Mouse (Mus musculus) midbrain, embryonic 12.5 days (tissue): ENCODE measurements around the gene 1700020N01Rik. TPM values are rescaled to one million over a fixed set of nuclear protein-coding genes. Genes with fewer than 3 reads are reported as not detected.

Experiments
- ATAC-seq: fragments of 200-750 bp; cut with Nextera tagmentation; 2 replicates; pipeline ENCODE4 v1.8.0; 2017; ENCODE audit warnings: low read depth, moderate TSS enrichment, moderate library complexity; ENCODE audit not compliant: low FRiP score
- H3K27ac ChIP-seq: fragments of 300-500 bp; sonication (generic); replicated peaks from 2 replicates; pipeline ENCODE4 v1.5.1; 2016; ENCODE audit warnings: mild to moderate bottlenecking
- H3K27me3 ChIP-seq: fragments of 300-500 bp; sonication (generic); 2 replicates; pipeline ENCODE4 v1.6.1; 2016; ENCODE audit warnings: mild to moderate bottlenecking
- H3K36me3 ChIP-seq: fragments of 300-500 bp; sonication (generic); 2 replicates; pipeline ENCODE4 v1.6.1; 2016
- H3K4me1 ChIP-seq: fragments of 300-500 bp; sonication (generic); 2 replicates; pipeline ENCODE4 v1.6.1; 2016
- H3K4me2 ChIP-seq: fragments of 300-500 bp; sonication (generic); replicated peaks from 2 replicates; pipeline ENCODE4 v1.6.1; 2016; ENCODE audit warnings: mild to moderate bottlenecking, moderate library complexity
- H3K4me3 ChIP-seq: fragments of 300-500 bp; sonication (generic); 2 replicates; pipeline ENCODE4 v1.5.1; 2016; ENCODE audit warnings: mild to moderate bottlenecking
- H3K9ac ChIP-seq: fragments of 300-500 bp; sonication (generic); replicated peaks from 2 replicates; pipeline ENCODE4 v1.6.1; 2016; ENCODE audit warnings: mild to moderate bottlenecking, moderate library complexity
- H3K9me3 ChIP-seq: fragments of 300-500 bp; sonication (generic); 2 replicates; pipeline ENCODE4 v1.6.1; 2016; ENCODE audit warnings: mild to moderate bottlenecking
- WGBS: fragments of 180-500 bp; shearing (Covaris S2); methylation state at CpG from one replicate; pipeline ENCODE4 v1.1.7; 2016; 5-methylcytosine and 5-hydroxymethylcytosine counted together
- polyA plus RNA-seq: library from polyadenylated mRNA; unstranded; fragments of >200 nt; fragmentation: Nextera tagmentation; extraction: Ambion mirVana; gene quantifications from 2 replicates; pipeline ENCODE4 v1.2.1, GENCODE M21; 2016

1700020N01Rik gene
- polyA plus RNA-seq, 1 experiment from 2014 or later = not detected

DNA sequence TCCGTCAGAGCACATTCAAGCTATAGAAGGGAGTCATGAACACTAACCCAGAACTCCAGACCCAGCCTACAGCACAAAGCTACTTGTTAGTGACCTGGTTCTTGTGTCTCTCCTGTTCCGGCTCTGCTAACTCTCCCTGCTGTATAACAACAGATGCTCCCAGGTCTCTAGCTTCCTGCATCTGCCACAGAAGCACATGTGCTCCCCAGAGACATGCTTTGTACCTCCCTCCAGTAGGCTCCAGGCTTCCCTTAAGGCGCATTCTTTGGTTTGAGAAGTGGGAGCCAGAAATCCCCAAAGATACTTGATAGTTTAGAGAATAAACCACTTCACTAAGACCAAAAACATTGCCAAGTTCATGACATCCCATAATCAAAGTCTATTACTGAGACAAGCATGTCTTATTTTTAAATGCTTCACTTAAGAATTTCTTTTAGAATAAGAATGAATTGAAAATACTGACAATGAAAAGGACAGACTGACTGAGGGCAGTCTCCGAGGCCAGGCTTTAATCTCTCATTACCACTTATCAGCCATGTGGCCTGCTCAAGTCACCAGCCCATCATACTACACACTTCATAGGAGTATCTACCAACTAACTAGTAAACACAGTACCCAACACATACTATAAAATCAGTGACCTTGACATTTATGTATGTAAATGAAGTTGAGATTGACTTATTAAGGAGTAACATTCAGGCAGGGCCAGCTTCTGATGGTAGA, 43.2 kb downstream of the 1700020N01Rik start:
- no peak overlapping the region for H3K9ac ChIP-seq
- H3K9me3 ChIP-seq = no peaks in the 10 kb centered on the region
- no peak for ATAC-seq
- H3K27ac ChIP-seq = no peak overlapping the region
- WGBS = 79% methylated on average over 4 of the region's 4 CpGs
- no peaks in the 10 kb centered on the region for H3K36me3 ChIP-seq
- H3K4me1 ChIP-seq = no peaks in the 10 kb centered on the region
- no peaks in the 10 kb centered on the region for H3K27me3 ChIP-seq
- H3K4me3 ChIP-seq = no peak overlapping the region
- H3K4me2 ChIP-seq = no peak overlapping the region

GRCm38 (mm10) chr10:21636711-21637081, 43.8 kb downstream of the 1700020N01Rik start:
- Histone ChIP-seq H3K27me3 (no peaks in the 10 kb centered on the region), H3K9me3 (no peaks in the 10 kb centered on the region), H3K4me1 (no peaks in the 10 kb centered on the region), H3K9ac (no peak overlapping the region), H3K4me2 (no peak overlapping the region), H3K36me3 (no peaks in the 10 kb centered on the region), H3K27ac (no peak overlapping the region), H3K4me3 (no peak overlapping the region)
- whole genome bisulfite sequencing = 84% methylated on average over 6 of the region's 6 CpGs
- no peak for ATAC-seq

- Histone ChIP-seq H3K36me3 (no peaks in the 10 kb centered on the region), H3K9me3 (no peaks in the 10 kb centered on the region), H3K4me3 (no peak overlapping the region), H3K27me3 (no peaks in the 10 kb centered on the region), H3K9ac (no peak overlapping the region), H3K4me1 (no peaks in the 10 kb centered on the region), H3K4me2 (no peak overlapping the region), H3K27ac (no peak overlapping the region)
- WGBS = 96% methylated on average over 4 of the region's 4 CpGs
- no peak for ATAC-seq
These were observed 58.4 kb downstream of the 1700020N01Rik start for GRCm38 (mm10) chr10:21651388-21651787.

DNA sequence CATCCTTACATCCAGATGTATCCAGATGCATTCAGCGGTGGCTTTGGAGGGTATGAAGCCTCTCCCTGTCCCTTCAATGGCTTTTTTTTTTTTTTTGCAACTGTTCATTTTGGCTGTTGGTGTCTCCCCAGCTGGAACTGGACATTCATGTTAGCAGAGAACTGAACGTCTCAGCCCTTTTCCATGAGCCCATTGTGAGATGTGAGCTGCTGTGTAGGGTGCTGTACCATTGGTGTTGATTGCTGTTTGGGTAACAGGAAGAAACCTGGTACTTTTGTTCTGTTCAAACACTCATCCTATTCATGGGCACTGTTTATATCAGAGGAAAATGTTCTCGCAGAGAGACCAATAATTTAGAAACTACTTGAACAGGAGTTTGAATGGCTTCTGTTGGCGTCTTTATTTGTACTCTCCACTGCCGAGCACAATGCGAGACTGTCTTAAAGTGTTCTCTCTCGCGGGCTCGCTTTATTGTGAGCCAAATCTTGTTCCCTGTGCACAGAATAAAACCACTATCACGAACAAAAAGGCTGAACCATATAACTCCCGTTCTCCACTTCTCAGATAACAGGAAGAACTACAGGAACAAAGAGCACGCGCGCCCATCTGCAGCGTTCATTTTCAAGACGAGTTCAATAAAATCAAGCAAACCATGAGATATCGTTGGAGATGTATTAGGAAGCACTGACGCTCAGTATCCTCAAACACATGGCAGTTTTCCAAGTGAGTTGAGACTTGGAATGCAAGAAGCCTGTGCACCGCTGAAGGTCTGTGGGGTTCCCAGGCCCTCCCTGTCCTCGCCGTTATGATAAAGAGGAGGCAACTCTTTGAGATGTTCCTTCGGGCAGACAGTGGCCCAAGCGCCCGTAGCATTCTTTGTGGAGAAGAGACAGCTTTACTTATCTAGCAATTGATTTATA, 59.7 kb downstream of the 1700020N01Rik start:
- H3K4me2 ChIP-seq = no peak overlapping the region
- no peaks in the 10 kb centered on the region for H3K27me3 ChIP-seq
- no peak overlapping the region for H3K4me3 ChIP-seq
- H3K9me3 ChIP-seq = no peaks in the 10 kb centered on the region
- ATAC-seq = no peak
- whole genome bisulfite sequencing = 94% methylated on average over 24 of the region's 24 CpGs
- H3K9ac ChIP-seq = no peak overlapping the region
- no peak overlapping the region for H3K27ac ChIP-seq
- no peaks in the 10 kb centered on the region for H3K4me1 ChIP-seq
- H3K36me3 ChIP-seq = no peaks in the 10 kb centered on the region

- no peak for ATAC-seq
- no peak overlapping the region for H3K4me2 ChIP-seq
- H3K4me3 ChIP-seq = no peak overlapping the region
- H3K36me3 ChIP-seq = no peaks in the 10 kb centered on the region
- no peaks in the 10 kb centered on the region for H3K9me3 ChIP-seq
- no peak overlapping the region for H3K9ac ChIP-seq
- no peaks in the 10 kb centered on the region for H3K27me3 ChIP-seq
- H3K4me1 ChIP-seq = no peaks in the 10 kb centered on the region
- 91% methylated on average over 7 of the region's 7 CpGs for WGBS
- H3K27ac ChIP-seq = no peak overlapping the region
These were observed 60.5 kb downstream of the 1700020N01Rik start for GRCm38 (mm10) chr10:21653469-21653868.

DNA sequence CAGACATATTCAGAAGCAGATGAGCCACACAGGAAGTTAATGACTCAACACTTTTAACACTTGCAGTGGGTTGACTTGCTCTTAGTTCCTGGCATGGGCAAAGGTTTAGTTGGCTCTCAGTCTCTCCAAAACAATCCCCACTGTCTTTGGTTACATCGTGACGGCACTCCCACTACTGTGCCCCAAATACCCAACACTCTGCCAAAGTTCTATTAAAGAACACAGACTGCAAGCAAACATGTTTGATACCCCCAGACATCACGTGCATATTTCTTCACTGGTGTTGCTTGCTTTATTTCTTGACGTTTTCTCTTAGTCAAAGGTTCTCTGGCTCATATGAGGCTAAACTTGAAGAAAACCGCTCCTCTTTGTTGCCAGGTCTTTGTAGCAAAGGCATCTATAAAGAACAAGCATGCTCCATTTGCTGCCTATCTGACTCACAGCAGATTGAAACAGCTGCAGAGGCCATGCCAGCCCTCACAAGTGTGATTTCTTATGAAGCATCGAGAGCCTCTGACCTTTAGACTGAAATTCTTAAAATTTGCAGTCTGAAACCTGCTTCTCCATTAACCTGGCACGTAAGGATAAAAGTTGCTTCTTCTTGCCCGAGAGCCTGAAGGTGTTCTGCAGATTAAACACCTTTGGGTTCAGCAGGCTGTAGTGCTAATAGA, 66.8 kb downstream of the 1700020N01Rik start:
- WGBS = 86% methylated on average over 8 of the region's 8 CpGs
- Histone ChIP-seq H3K9me3 (no peaks in the 10 kb centered on the region), H3K4me2 (no peak overlapping the region), H3K27ac (no peak overlapping the region), H3K4me3 (no peak overlapping the region), H3K4me1 (no peaks in the 10 kb centered on the region), H3K9ac (no peak overlapping the region), H3K36me3 (no peaks in the 10 kb centered on the region), H3K27me3 (no peaks in the 10 kb centered on the region)
- no peak for ATAC-seq

- Histone ChIP-seq H3K27ac (no peak overlapping the region), H3K9me3 (0 out of 2 replicates have a peak, but pooled peaks cover 3% of the 10 kb centered on the region), H3K27me3 (no peaks in the 10 kb centered on the region), H3K36me3 (no peaks in the 10 kb centered on the region), H3K4me1 (no peaks in the 10 kb centered on the region), H3K9ac (no peak overlapping the region), H3K4me3 (no peak overlapping the region), H3K4me2 (no peak overlapping the region)
- WGBS = 64% methylated on average over 17 of the region's 17 CpGs
- ATAC-seq = no peak
These were observed 76.0 kb downstream of the 1700020N01Rik start for GRCm38 (mm10) chr10:21668976-21669375.

GRCm38 (mm10) chr10:21669750-21670161, 76.8 kb downstream of the 1700020N01Rik start:
- Histone ChIP-seq H3K36me3 (no peaks in the 10 kb centered on the region), H3K4me3 (no peak overlapping the region), H3K9ac (no peak overlapping the region), H3K27ac (no peak overlapping the region), H3K4me1 (no peaks in the 10 kb centered on the region), H3K9me3 (0 out of 2 replicates have a peak, but pooled peaks cover 3% of the 10 kb centered on the region), H3K27me3 (no peaks in the 10 kb centered on the region), H3K4me2 (no peak overlapping the region)
- no peak for ATAC-seq
- 78% methylated on average over 11 of the region's 11 CpGs for WGBS

- 0 out of 2 replicates have a peak, but pooled peaks cover 3% of the 10 kb centered on the region for H3K9me3 ChIP-seq
- ATAC-seq = no peak
- H3K27ac ChIP-seq = no peak overlapping the region
- no peak overlapping the region for H3K4me3 ChIP-seq
- WGBS = 88% methylated on average over 5 of the region's 5 CpGs
- no peak overlapping the region for H3K9ac ChIP-seq
- H3K36me3 ChIP-seq = no peaks in the 10 kb centered on the region
- no peaks in the 10 kb centered on the region for H3K4me1 ChIP-seq
- no peak overlapping the region for H3K4me2 ChIP-seq
- H3K27me3 ChIP-seq = no peaks in the 10 kb centered on the region
These were observed 77.2 kb downstream of the 1700020N01Rik start for GRCm38 (mm10) chr10:21670168-21670567.

Other genes starting within 250 kb of the 1700020N01Rik start
- 0.17 and 0.26 TPM in 2 replicates for gene Aldh8a1, start 215.9 kb upstream of the 1700020N01Rik start, polyA plus RNA-seq